Mouse (Mus musculus) spleen, adult 18-20 months (tissue): ENCODE results near the gene Sorbs1.

Experiments used
- DNase-seq, 2 experiments: peaks; one replicate each; pipeline ENCODE4 v3.0.0; 2022; ENCODE audit warnings: mixed read lengths in 2 of 2

Sorbs1 gene

DNA sequence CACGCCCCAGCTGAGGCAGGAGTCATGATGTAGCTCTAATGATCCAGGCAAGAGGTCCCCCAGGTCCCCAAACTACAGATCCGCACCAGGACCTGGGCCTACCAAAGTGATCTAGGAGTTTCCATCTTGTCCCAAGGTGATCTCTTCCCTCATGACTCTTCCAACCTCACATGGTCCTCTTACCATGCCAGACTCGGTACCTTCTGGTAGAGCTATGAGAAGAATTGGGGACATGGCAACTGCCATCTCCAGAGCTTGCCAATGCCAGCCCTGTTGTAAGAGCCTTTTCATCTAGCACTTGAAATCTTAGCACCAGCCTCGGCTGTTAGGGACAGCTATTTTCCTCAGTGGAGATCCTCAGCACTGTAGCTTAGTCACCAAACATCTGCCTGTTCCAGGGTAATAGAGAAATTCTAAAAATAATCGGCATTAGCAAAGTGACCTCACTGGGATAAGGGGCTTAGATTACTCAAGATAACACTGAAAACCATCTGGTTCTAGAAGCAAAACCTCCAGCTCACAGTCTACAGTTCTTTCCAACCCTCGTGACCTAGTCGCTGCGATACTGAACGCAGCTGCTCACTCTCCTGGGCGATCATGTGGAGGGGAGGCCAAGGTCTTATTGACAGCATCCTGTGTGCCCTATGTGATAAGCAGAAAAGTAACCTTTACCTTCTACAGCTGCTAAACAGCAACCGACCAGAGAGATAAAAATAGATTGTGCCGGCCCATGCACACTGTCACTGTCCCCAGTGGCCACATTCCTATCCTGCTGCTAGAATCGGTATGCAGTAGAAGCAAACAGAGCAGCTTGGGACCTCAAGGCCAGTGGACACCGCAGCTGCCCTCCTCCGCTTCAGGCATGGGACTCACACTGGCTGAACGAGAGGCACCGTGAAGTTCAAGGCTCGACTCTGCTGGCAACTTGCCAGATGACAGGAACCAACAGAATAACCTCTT lies 143.4 kb downstream of the Sorbs1 start:
- DNase-seq: no peak

DNA sequence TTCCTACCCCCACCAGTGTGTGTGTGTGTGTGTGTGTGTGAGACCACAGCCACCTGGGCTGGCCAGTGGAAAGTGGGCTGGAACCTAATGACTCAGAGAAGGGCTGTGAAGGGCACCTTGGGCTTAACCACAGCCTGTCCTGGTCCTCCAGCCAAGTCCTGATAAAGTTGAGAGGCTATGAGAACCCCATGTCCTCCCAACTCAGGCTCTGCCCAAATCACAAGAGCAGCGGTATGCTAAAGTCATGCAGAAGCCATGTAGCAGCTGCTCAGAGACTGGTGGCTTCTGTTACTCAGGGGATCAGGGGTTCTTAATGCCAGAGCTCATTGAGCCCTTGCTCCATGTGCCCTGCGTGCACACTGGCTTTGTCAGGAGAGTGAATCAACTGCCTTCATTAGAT lies 145.1 kb downstream of the Sorbs1 start:
- no peak for DNase-seq

DNA sequence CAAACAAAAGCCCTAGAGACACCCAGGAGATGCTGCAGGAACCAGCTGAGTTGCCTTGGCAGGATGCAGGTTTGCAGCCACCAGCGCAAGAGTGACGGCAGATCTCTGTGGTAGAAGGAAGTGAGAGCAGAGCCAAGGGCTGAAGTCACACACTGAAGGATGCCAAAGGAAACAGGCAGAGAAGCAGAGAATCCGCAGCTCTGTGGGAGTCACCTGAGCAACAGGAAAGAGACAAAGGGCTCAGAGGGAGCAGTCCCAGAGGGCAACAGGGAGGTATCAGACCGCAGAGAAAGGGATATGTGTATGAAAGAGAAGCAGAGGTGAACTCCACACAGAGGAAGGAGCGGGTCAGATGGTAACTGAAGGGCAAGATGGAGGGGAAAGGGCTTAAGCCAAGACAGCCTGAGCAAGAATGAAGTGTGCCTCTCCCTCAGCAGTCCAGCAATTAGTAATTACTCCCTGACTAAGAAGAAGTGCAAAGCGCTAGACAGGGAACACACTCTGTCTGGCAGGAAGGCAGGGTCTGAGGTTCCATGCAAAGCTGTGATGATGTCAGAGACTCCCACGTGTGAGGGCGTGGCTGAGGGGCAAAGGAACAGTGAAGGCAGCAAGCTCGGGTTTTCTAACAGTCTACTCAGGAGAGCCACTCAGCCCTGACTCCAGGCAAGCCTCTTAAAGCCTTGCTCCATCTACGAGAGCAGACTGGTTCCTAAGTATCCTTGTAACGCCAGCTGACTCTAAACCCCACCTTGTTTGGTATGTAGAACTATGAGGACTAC lies 147.2 kb downstream of the Sorbs1 start:
- peak; percentile 26 to 39 for DNase-seq

DNA sequence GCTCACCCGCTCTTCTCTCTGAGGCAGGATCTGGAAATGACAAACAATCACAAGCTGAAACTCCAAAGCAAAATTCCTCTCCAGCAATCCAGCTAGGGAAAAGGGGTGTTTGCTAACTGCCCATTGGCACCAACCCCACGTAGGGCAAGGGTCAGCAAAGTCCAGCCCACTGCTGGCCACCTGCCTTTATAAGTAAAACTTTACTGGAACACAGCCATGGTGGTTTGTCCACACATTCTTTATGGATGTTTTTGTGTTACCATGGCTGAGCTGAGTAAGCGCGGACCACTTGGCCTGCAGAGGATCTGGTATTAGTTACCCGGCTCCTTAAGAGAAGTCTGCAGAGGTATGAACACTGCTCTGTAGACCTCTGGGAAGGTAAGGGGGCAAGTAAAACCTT lies 148.4 kb downstream of the Sorbs1 start:
- DNase-seq: no peak

- DNase-seq: no peak
Observed at GRCm38 (mm10) chr19:40363447-40363846, 150.1 kb downstream of the Sorbs1 start.

DNA sequence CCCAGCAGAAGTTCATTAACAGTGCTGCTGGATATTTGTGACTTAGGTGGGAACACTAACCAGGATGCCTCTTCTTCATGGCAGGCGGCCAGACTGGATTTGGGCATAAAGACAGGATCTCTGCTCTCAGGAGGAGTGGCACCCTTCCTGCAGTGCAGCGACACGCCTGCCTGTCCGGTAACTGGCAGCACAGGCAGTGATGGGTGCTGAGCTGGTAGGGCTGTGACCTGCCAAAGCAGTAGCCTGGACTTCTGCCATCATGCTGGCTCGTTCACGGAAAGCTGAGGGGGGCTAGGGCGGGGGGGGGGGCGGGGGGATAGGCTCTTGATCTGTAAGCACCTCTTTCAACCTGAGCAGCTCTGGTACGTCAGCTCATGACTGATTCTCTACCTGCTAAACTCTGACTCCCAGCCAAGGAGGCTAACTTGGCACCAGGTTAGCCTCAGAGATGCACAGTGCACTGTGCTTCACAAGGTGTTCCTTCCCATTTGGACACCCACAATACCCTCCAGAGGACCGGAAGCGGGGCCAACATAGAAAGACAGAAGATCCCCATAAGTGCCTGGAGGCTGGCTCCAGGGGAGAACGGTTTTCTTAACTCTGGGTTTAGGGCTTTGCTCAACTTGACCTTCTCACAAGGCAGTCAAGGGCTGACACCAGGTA lies 151.2 kb downstream of the Sorbs1 start:
- DNase-seq: no peak

DNA sequence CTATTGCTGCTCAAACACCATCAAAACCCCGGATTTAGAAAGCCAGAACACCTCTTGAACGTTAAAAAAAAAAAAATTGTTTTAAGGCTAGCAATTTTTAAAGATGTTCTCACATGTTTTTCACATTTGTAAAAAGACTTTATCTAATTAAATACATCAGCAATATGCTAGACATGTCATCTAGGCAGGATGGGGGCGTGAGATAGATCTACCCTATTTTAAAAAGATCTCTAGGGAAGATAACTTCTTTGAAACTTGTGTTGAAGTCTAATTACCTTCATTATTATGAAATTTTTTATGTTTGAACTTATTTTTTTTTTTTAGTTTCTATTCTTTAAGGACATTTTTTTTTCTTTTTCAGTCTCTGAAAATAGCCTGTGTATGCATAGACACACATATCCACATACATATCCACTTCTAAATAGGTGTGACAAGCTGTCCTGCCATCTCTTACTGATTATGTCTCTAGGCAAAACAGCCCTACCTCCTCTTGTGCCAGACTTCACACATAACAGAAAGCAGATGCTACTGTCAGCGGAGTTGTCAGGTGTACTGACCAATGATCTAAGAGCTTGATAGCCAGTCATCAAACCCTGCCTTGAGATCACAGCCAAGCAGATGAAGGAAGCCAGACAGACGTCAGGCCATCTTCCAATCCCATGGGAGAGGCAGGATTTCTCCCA lies 153.7 kb downstream of the Sorbs1 start:
- DNase-seq: no peak

DNA sequence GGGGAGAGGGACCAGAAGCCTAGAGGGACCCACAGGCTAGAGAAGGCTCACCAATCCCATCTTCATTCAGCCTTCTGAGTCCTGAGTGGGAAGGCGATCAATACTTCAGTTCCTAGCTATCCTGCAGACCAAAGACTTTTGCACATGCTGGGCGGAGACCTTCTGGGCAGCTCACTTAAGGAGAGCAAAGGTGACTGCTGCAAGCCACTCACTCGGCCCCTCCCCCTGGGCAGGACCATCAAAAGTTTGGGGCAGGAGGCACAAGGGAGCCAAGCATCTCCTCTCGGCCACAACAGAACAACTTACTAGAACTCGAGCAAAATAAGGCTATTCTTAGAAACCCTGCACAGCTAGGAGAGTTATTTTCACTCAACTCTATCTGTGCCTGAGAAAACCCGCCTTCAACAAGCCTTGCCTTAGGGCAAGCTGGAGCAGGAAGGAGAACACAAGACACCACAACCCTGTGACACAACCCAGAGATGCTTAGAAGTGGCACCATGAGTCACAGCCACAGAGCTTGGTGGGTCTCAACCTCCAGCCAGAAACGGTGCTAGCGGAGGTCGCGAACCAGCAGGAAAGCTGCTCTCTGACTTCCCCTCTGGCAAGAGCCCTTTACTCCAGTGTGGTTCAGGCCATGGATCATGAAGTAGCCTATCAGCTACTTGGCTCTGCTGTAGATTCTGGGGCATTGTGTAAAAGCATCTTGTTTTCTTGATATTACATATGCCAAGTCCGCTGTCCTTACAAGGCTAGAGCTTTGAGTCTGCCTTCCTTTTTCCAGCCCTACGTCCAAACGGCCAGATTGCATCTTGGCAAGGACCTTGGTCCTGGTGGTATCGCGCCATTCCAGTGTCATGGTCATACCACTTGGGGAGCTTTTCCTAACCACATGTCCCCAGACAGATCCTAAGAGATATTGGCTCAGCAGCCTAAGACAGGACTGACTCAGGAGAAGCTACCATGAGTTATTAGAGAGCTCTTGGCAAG lies 156.8 kb downstream of the Sorbs1 start:
- no peak for DNase-seq

DNA sequence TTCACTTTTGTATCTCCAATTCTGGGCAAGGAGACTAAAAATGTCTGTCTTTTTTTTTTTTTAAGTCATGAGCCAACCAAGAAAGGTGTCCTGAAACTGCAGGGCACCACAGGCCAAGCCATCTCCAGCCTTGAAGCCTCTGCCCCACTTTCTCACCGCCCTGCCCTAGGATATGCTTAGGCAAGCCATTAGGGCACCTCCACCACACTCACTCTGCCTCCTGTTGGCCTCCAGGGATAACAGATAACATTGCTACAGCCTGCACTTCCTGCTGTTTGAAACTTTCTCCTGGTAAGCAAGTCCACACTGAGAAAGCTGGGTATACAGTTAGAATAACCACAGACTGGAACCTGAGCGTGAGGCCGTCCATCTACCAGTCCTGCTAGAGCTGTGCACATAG lies 158.5 kb downstream of the Sorbs1 start:
- no peak for DNase-seq

DNA sequence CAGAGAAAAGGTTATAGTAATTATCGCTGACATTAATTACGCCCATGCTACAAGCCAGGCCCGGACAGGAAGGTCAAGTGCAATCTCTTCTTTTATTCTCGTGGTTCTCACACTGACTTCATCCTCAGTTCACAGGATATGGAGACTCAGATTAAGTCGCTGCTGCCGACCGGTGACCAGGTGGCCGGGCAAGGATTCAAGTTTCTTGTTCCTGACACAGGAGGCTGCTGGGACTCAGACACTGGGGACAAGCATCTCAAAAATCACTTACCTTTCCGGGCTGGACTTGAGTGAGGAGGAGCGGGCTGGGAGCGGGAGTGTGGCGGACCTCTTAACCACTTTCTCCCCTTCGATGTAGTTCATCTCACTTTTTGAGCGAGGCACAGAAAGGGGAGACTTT lies 161.6 kb downstream of the Sorbs1 start:
- no peak for DNase-seq

DNA sequence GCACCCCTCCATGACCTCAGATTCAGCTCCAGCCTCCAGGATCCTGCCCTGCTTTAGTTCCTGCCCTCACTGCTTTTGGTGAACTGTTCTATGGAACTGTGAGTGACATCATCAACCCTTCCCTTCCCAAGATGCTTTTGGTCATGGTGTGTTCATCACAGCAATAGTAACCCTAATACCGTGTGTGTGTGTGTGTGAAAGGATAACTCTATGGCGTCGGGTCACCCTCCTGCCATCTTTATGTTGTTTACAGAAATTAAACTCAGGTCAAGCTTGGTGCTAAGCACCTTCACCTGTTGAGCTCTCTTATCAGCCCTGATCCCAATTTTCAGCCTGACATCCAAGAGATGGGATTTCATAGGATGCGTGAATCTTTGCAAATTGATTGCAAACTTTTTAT lies 162.7 kb downstream of the Sorbs1 start:
- DNase-seq: no peak

GRCm38 (mm10) chr19:40349713-40350671 lies 163.6 kb downstream of the Sorbs1 start:
- no peak for DNase-seq

- no peak for DNase-seq
Observed at GRCm38 (mm10) chr19:40349281-40349680, 164.3 kb downstream of the Sorbs1 start.

- no peak for DNase-seq
Observed at GRCm38 (mm10) chr19:40348652-40349051, 164.9 kb downstream of the Sorbs1 start.

DNA sequence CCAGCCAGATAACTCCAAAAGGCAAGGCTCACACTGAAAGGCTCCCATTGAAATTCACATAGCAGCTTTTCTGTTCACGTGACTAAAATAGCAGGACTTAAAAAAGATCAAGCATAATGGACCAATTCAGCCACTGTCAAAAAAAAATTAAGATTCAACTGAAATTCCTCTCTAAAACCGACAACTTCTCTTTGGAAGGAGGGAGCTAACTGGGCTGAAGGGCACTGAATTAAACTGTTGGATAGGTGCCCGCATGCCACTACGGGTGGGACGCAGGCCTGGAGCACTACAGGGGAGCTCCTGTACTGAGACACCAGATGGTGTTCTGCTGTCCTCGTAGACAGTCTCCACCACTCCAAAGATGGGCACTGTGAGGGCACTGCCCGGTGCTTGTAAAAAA lies 165.4 kb downstream of the Sorbs1 start:
- DNase-seq: no peak

GRCm38 (mm10) chr19:40346908-40347307 lies 166.7 kb downstream of the Sorbs1 start:
- DNase-seq: no peak

DNA sequence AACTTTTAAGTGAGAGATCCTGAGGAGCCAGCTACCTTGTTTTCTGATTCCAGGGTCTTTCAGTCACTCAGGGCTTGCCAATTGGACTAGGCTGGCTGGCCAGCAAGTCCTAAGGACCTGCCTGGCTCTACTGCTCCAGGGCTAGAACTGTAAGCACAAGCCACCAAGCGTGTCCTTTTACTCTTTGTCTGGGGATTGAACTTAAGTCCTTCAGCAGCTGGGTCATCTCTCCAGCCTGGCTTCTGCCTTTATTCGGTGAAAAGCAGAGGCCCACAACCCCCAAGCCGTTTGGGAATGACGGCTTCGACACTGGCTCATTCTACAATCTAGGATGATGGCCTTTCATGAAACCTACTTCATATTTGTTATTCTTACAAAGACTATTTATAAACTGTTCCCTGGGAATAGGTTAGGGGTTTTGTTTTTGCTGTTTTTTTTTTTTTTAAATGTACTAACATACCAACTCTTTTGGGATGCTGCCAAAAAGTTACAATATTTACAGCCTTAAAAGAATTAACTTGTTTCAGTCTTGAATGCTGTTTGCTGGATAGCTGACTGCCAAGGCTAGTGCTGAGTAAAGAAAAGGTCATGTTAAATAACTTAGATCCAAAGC lies 167.2 kb downstream of the Sorbs1 start:
- no peak for DNase-seq

DNA sequence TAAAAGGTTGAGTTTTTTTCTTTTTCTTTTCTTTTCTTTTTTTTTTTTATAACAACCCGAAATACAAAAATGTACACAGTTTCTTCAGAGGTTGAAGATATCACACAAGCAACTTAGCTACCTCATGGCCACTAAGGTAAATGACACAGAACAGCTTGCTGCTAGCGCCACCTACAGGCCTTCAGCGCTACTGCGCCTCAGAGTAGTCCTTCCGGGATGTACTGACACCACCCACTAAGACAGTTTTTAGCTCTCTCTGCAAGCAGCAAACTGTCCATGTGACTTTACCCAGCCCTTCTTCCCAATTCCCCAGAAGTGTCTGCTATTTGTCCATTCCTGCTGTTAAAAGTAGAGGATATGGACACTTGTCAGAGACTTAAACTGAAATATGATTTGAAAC lies 167.9 kb downstream of the Sorbs1 start:
- DNase-seq: peak; percentile 16 to 54

DNA sequence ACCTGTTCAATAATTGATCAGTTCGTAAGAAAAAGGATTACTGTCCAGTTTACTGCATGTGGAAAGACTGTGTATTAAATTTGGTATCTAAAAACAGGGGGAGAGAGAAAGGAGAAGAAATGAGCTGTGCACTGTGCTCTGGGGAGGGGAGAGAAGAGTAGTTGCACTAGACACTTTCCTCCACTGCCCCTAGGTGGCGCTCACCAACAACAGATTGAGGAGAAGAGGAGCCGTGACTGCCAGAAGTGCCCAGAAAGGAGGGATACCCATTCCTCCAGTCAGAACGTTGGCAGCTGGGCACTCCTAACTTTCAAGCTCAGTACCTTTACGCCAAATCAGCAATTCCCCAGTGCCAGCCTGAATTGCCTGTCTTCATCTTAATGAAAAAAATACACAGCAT lies 170.6 kb downstream of the Sorbs1 start:
- DNase-seq: peak; percentile 52 to 78

DNA sequence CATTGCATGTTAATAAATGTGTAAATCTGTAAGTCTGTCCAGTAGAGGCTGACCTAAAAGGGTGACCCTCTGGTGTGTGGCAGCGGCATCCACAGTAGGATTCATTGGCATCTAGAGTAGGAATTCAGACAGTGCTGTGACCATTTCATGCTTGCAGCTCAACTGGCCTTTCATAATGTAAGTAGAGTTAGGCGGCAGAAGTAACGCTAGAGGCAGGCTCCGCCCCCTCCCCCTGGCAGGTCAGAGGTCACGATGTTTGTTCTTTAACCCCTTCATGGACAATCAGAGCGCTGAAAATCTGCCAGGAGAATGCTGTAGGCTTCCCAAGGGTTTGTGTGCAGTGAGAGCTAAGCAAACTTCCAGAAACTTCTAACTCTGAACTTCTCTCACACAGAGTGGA lies 172.4 kb downstream of the Sorbs1 start:
- DNase-seq: no peak
